Mouse (Mus musculus): ENCODE measurements around the gene Cdx2.

Gene Cdx2

GRCm38 (mm10) chr5:147261899-147262541 is 45.0 kb downstream of the Cdx2 start:
- no peak for DNase-seq (ENCODE audit: inconsistent age in 2 of 2, low spot score in 1 of 2)

GRCm38 (mm10) chr5:147260778-147261177 is 46.3 kb downstream of the Cdx2 start:
- no peak for DNase-seq (ENCODE audit: inconsistent age in 2 of 2, low spot score in 1 of 2)

DNA sequence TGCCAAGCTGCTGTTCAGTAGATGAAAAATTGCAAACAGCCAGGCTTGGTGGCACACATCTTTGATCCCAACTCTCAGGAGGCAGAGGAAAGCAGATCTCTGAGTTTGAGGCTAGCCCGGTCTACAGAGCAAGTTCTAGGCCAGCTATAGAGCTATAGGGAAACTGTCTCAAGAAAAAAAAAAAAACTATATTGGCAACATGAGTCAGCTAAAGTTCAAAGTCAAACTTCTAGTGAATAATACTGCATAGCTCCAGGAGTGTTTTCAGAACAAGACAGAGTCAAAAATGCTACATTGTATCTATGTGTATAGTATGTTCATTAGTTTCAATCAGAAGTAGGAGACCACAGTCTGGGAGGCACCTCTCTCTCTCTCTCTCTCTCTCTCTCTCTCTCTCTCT is 46.9 kb downstream of the Cdx2 start:
- no peak for DNase-seq (ENCODE audit: inconsistent age in 2 of 2, low spot score in 1 of 2)
